Mouse (Mus musculus) cerebellum, adult 2 months (tissue): ENCODE data around the gene Ryr3.

Experiments
- CTCF ChIP-seq: fragments of 200-500 bp; IDR thresholded peaks from 2 replicates; pipeline ENCODE4 v1.5.1; 2011; ENCODE audit warnings: low read depth, mild to moderate bottlenecking, control low read depth, low read length, moderate library complexity, borderline replicate concordance; ENCODE audit not compliant: insufficient read depth
- POLR2A ChIP-seq: fragments of 200-500 bp; IDR thresholded peaks from 2 replicates; pipeline ENCODE4 v1.6.1; 2011; ENCODE audit warnings: low read length, control low read depth, borderline replicate concordance; ENCODE audit not compliant: insufficient read depth

GRCm38 (mm10) chr2:113115897-113116283 is 101.0 kb downstream of the Ryr3 start:
- TF ChIP-seq POLR2A, result no peak
- TF ChIP-seq CTCF, result no peak
